Mouse (Mus musculus) G1E (cell line): Measurements from ENCODE around the gene Tcte1.

ENCODE experiments used
- CTCF ChIP-seq: IDR thresholded peaks from 2 replicates; pipeline ENCODE4 v1.5.1; 2012; ENCODE audit warnings: low read depth, low read length, inconsistent platforms, mixed read lengths
- TAL1 ChIP-seq: conservative IDR thresholded peaks from 2 replicates; pipeline ENCODE4 v1.6.1; 2012; ENCODE audit warnings: low read depth, low read length, inconsistent platforms, mixed read lengths

DNA sequence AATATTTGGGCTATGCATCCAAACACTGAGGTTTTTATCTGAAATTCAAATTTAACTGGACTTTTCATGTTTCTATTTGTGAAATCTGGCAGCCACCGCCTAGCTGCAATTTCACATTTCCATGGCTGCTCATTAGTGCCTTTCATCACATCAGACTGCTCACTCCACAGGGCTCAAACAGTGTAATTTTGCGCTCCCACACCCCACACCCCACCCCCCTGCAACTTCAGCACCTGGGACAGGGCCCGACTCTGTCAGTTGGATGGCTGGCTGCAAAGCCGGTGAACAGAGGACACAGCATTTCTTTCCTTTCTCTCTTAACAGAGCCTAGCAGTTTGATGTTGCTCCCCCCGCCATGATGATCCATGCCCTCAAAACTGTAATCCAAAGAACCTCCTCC is 13.0 kb downstream of the Tcte1 start:
- no peak for TF ChIP-seq CTCF
- no peak for TF ChIP-seq TAL1
